Mouse (Mus musculus) G1E (cell line): ENCODE measurements around the gene Olfr1506. TPM values are rescaled to one million over a fixed set of nuclear protein-coding genes. Genes with fewer than 3 reads are reported as not detected.
"Not testable (repeated sequence)": the region's sequence is repeated elsewhere in the genome, so short reads cannot be mapped to it uniquely, and the experiment has no call there.

Experiments used
- ATAC-seq: 2 replicates; pipeline ENCODE4 v1.8.0; 2016; ENCODE audit warnings: mild to moderate bottlenecking; ENCODE audit not compliant: insufficient number of reproducible peaks, poor library complexity, low FRiP score, severe bottlenecking; ENCODE audit errors: extremely low read depth
- DNase-seq: peaks from one replicate; pipeline ENCODE4 v3.0.0; 2012; ENCODE audit warnings: low spot score
- H3K27me3 ChIP-seq: 2 replicates; pipeline ENCODE4 v1.6.1; 2012; ENCODE audit warnings: mild to moderate bottlenecking, low read length, inconsistent platforms; ENCODE audit not compliant: insufficient read depth
- H3K36me3 ChIP-seq: replicated peaks from 2 replicates; pipeline ENCODE3; 2012; ENCODE audit warnings: mild to moderate bottlenecking, inconsistent platforms
- H3K4me1 ChIP-seq: 2 replicates; pipeline ENCODE4 v1.6.1; 2012; ENCODE audit warnings: low read depth, low read length, inconsistent platforms, mixed read lengths; ENCODE audit not compliant: insufficient read depth
- H3K4me3 ChIP-seq: 2 replicates; pipeline ENCODE4 v1.5.1; 2012; ENCODE audit warnings: low read depth, mild to moderate bottlenecking, inconsistent platforms, low read length, moderate library complexity, mixed read lengths
- H3K9me3 ChIP-seq: replicated peaks from 2 replicates; pipeline ENCODE4 v1.6.1; 2012; ENCODE audit warnings: inconsistent platforms
- CTCF ChIP-seq: IDR thresholded peaks from 2 replicates; pipeline ENCODE4 v1.5.1; 2012; ENCODE audit warnings: low read depth, low read length, inconsistent platforms, mixed read lengths
- GATA1 ChIP-seq: IDR thresholded peaks from 2 replicates; pipeline ENCODE4 v1.6.1; 2012; ENCODE audit warnings: borderline replicate concordance, low read length, inconsistent platforms, mixed read lengths
- GATA2 ChIP-seq: IDR thresholded peaks from 2 replicates; pipeline ENCODE4 v1.6.1; 2012; ENCODE audit warnings: low read depth, low read length, inconsistent platforms, borderline replicate concordance
- POLR2AphosphoS5 ChIP-seq: IDR thresholded peaks from 2 replicates; pipeline ENCODE4 v1.6.1; 2012; ENCODE audit warnings: low read depth, low read length, inconsistent platforms; ENCODE audit not compliant: insufficient replicate concordance
- TAL1 ChIP-seq: conservative IDR thresholded peaks from 2 replicates; pipeline ENCODE4 v1.6.1; 2012; ENCODE audit warnings: low read depth, low read length, inconsistent platforms, mixed read lengths
- polyA plus RNA-seq: library from polyadenylated mRNA; stranded (reverse); fragments of >175 nt; gene quantifications from 2 replicates; pipeline ENCODE4 v1.2.3, GENCODE M21; 2012
- total RNA-seq, 2 experiments: library from RNA; stranded (forward) in 1 of 2; stranded (reverse) in 1 of 2; fragments of 200-1000 nt in 1 of 2; fragments of >200 nt in 1 of 2; fragmentation: Nextera tagmentation in 1 of 2; gene quantifications; 2 replicates each; pipeline ENCODE4 v1.2.3; 2014 to 2017

The Olfr1506 gene
- total RNA-seq (2014; fragmentation: Nextera tagmentation) (not detected in 2 replicates), total RNA-seq (2017) (not detected in 2 replicates), polyA plus RNA-seq (not detected in 2 replicates)

GRCm38 (mm10) chr2:90224393-90224792 lies at the start of gene Olfr1506:
Gene Olfr1506 (minus strand): TSS chr2:90224493.
- not testable (repeated sequence) for H3K36me3 ChIP-seq, H3K9me3 ChIP-seq, ATAC-seq, DNase-seq, H3K27me3 ChIP-seq, H3K4me3 ChIP-seq, H3K4me1 ChIP-seq

GRCm38 (mm10) chr2:90270932-90271331 lies 46.6 kb upstream of the Olfr1506 start, which contains the start of gene Olfr1271:
Gene Olfr1271 (minus strand): TSS chr2:90271032.
- ATAC-seq, result no peak
- no peaks in the 10 kb centered on the region for H3K9me3 ChIP-seq
- TF ChIP-seq GATA2, result no peak
- TF ChIP-seq GATA1, result no peak
- TF ChIP-seq POLR2AphosphoS5, result no peak
- no peak for TF ChIP-seq CTCF
- no peak for TF ChIP-seq TAL1

DNA sequence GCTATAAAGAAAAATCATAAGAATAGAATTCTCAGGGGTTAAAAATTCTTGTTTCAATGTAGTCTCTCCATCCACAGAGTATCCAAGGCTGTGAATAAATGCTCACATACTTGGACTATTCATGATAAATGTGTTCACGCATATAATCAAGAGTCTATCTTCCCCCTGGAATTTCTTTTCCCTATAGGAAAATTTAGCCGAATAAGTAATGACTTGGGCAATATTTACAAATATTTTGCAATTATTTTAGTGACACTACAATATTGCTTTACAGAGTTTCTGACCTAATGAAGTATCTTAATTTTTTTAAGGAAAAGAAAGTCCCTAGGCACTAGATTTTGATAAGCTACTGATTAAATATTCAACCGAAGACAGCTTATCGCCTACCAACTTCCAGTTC lies 33.2 kb upstream of the Olfr1506 start, which contains the start of gene Olfr142:
Gene Olfr142, minus strand, starts transcription at position 101 of the 400 bp plus-strand sequence.
- no peak for DNase-seq
- Histone ChIP-seq H3K4me3 (no peak within 1 kb of the TSS), H3K9me3 (peaks cover 6% of the 10 kb centered on the region), H3K36me3 (no peaks in the 10 kb centered on the region), H3K27me3 (no peaks in the 10 kb centered on the region), H3K4me1 (no peaks in the 10 kb centered on the region)
- no peak for ATAC-seq
- TF ChIP-seq GATA1, result no peak
- no peak for TF ChIP-seq POLR2AphosphoS5
- TF ChIP-seq TAL1, result no peak
- no peak for TF ChIP-seq GATA2
- TF ChIP-seq CTCF, result no peak

More at GRCm38 (mm10) chr2:90270932-90271331, 46.6 kb upstream of the Olfr1506 start, which contains the start of gene Olfr1271:
- Histone ChIP-seq H3K4me1 (no peaks in the 10 kb centered on the region), H3K27me3 (no peaks in the 10 kb centered on the region), H3K36me3 (no peaks in the 10 kb centered on the region), H3K4me3 (no peak within 1 kb of the TSS)
- no peak for DNase-seq

DNA sequence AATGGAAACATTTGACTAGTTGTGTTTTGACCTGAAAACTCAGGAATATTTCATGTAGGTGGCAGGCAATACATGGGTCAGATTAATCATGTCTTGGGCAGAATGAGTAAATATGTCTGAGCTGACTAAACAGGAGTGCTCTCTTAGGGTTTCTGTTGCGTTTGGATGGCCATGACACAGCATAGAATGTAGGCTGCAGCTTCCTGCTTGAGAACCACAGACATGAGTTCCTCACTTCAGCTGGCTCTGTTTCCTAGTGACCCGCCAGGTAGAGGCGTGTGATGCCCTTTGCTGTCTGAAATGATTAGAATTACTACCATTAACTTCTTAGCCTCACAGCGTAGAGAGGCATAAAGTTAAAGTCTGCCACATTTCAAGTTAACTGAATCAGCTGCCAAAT lies 24.7 kb downstream of the Olfr1506 start:
- not testable (repeated sequence) for ATAC-seq, H3K36me3 ChIP-seq, H3K4me3 ChIP-seq, H3K4me1 ChIP-seq, DNase-seq, H3K27me3 ChIP-seq, H3K9me3 ChIP-seq

DNA sequence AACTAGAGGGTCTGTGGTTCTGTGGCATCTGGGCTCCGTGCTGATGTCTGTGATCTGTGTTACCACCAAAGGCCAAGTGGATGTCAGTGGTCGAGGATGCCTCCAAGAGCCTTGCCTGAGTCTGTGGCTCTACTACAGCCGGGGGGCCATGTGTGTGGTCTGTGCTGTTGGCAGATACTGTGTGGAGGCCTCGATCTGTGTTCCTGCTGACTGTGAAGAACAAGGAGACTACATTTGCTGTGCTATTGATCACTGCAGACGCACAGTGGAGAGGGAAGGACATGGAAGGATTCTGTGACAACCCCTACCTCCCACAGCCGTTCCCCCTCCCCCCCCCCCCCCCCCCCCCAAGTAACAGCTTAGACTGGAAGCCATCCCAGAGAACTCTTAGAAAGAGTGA lies 29.0 kb downstream of the Olfr1506 start:
- not testable (repeated sequence) for DNase-seq, H3K27me3 ChIP-seq, H3K4me1 ChIP-seq, H3K9me3 ChIP-seq, H3K36me3 ChIP-seq, H3K4me3 ChIP-seq, ATAC-seq

GRCm38 (mm10) chr2:90194750-90195149 lies 29.5 kb downstream of the Olfr1506 start:
- not testable (repeated sequence) for H3K4me3 ChIP-seq, H3K27me3 ChIP-seq, H3K4me1 ChIP-seq, H3K36me3 ChIP-seq, DNase-seq, H3K9me3 ChIP-seq
- ATAC-seq, result peak; percentile 34; the same call in 1 of the 2 replicates

- not testable (repeated sequence) for H3K9me3 ChIP-seq, H3K4me3 ChIP-seq, DNase-seq, H3K36me3 ChIP-seq, H3K27me3 ChIP-seq, H3K4me1 ChIP-seq, ATAC-seq
Measured at GRCm38 (mm10) chr2:90187082-90187481, 37.2 kb downstream of the Olfr1506 start.

DNA sequence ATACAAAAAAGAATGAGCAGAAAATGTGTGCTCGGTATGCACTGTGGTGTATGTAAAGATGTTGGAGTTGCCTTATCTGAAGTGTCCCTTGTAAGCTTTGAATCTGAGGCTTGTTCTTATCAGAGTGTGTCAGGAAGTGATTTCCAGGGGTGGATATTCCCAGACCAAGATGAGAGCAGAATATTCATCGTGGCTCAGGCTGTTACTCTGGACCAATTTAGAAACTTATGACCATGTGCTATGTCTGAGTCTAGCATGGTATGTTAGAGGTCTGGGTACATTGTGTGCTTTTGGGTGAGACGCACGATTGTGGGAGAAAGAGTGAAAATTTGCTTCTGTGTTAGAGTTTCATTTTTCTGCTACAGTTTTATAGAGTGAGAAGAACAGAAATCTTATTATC lies 38.2 kb downstream of the Olfr1506 start:
- not testable (repeated sequence) for H3K4me3 ChIP-seq, H3K4me1 ChIP-seq, ATAC-seq, H3K36me3 ChIP-seq, H3K9me3 ChIP-seq, H3K27me3 ChIP-seq, DNase-seq

Other genes with a start within 250 kb of the Olfr1506 start
- gene Olfr1261, start 233.3 kb downstream of the Olfr1506 start, total RNA-seq (2014; fragmentation: Nextera tagmentation), result not detected in 2 replicates
- 0.35 and 0.76 TPM in 2 replicates for gene Olfr1261, start 233.3 kb downstream of the Olfr1506 start, total RNA-seq (2017)
- gene Olfr1261, start 233.3 kb downstream of the Olfr1506 start, polyA plus RNA-seq, result not detected in 2 replicates
- not detected in 2 replicates for gene Olfr1262, start 224.3 kb downstream of the Olfr1506 start, total RNA-seq (2014; fragmentation: Nextera tagmentation)
- 0.06 and 0.11 TPM in 2 replicates for gene Olfr1262, start 224.3 kb downstream of the Olfr1506 start, total RNA-seq (2017)
- not detected in 2 replicates for gene Olfr1262, start 224.3 kb downstream of the Olfr1506 start, polyA plus RNA-seq
- not detected in 2 replicates for gene Olfr1263, start 212.4 kb downstream of the Olfr1506 start, total RNA-seq (2014; fragmentation: Nextera tagmentation)
- 0.06 and 0.11 TPM in 2 replicates for gene Olfr1263, start 212.4 kb downstream of the Olfr1506 start, total RNA-seq (2017)
- not detected in 2 replicates for gene Olfr1263, start 212.4 kb downstream of the Olfr1506 start, polyA plus RNA-seq
- not detected in 2 replicates for gene Olfr1264, start 198.9 kb downstream of the Olfr1506 start, total RNA-seq (2014; fragmentation: Nextera tagmentation)
- gene Olfr1264, start 198.9 kb downstream of the Olfr1506 start, total RNA-seq (2017), result 0.06 and 0.22 TPM in 2 replicates
- not detected in 2 replicates for gene Olfr1264, start 198.9 kb downstream of the Olfr1506 start, polyA plus RNA-seq
- gene Olfr1265, start 189.2 kb downstream of the Olfr1506 start, total RNA-seq (2014; fragmentation: Nextera tagmentation), result not detected in 2 replicates
- gene Olfr1265, start 189.2 kb downstream of the Olfr1506 start, total RNA-seq (2017), result 0.38 TPM in 1 of 2 replicates, not detected in the other
- gene Olfr1265, start 189.2 kb downstream of the Olfr1506 start, polyA plus RNA-seq, result not detected in 2 replicates
- gene Olfr140, start 160.9 kb downstream of the Olfr1506 start, total RNA-seq (2014; fragmentation: Nextera tagmentation), result not detected in 2 replicates
- 0.05 and 0.12 TPM in 2 replicates for gene Olfr140, start 160.9 kb downstream of the Olfr1506 start, total RNA-seq (2017)
- gene Olfr140, start 160.9 kb downstream of the Olfr1506 start, polyA plus RNA-seq, result not detected in 2 replicates
- not detected in 2 replicates for gene Olfr1269, start 103.1 kb downstream of the Olfr1506 start, total RNA-seq (2014; fragmentation: Nextera tagmentation)
- gene Olfr1269, start 103.1 kb downstream of the Olfr1506 start, total RNA-seq (2017), result 0.33 TPM in 1 of 2 replicates, not detected in the other
- gene Olfr1269, start 103.1 kb downstream of the Olfr1506 start, polyA plus RNA-seq, result not detected in 2 replicates
- gene Olfr32, start 82.2 kb downstream of the Olfr1506 start, total RNA-seq (2014; fragmentation: Nextera tagmentation), result not detected in 2 replicates
- 0.12 and 0.16 TPM in 2 replicates for gene Olfr32, start 82.2 kb downstream of the Olfr1506 start, total RNA-seq (2017)
- gene Olfr32, start 82.2 kb downstream of the Olfr1506 start, polyA plus RNA-seq, result not detected in 2 replicates
- not detected in 2 replicates for gene Olfr1270, start 71.4 kb downstream of the Olfr1506 start, total RNA-seq (2014; fragmentation: Nextera tagmentation)
- 0.12 and 0.27 TPM in 2 replicates for gene Olfr1270, start 71.4 kb downstream of the Olfr1506 start, total RNA-seq (2017)
- gene Olfr1270, start 71.4 kb downstream of the Olfr1506 start, polyA plus RNA-seq, result not detected in 2 replicates
- not detected in 2 replicates for gene Olfr142, start 33.1 kb upstream of the Olfr1506 start, total RNA-seq (2014; fragmentation: Nextera tagmentation)
- 0.06 and 0.16 TPM in 2 replicates for gene Olfr142, start 33.1 kb upstream of the Olfr1506 start, total RNA-seq (2017)
- gene Olfr142, start 33.1 kb upstream of the Olfr1506 start, polyA plus RNA-seq, result not detected in 2 replicates
- not detected in 2 replicates for gene Olfr1271, start 46.5 kb upstream of the Olfr1506 start, total RNA-seq (2014; fragmentation: Nextera tagmentation)
- 0.05 and 0.06 TPM in 2 replicates for gene Olfr1271, start 46.5 kb upstream of the Olfr1506 start, total RNA-seq (2017)
- gene Olfr1271, start 46.5 kb upstream of the Olfr1506 start, polyA plus RNA-seq, result not detected in 2 replicates
- gene Olfr1272, start 68.3 kb upstream of the Olfr1506 start, total RNA-seq (2014; fragmentation: Nextera tagmentation), result not detected in 2 replicates
- gene Olfr1272, start 68.3 kb upstream of the Olfr1506 start, total RNA-seq (2017), result 0.05 and 0.06 TPM in 2 replicates
- not detected in 2 replicates for gene Olfr1272, start 68.3 kb upstream of the Olfr1506 start, polyA plus RNA-seq
- gene Gm13769, start 97.7 kb upstream of the Olfr1506 start, total RNA-seq (2014; fragmentation: Nextera tagmentation), result not detected in 2 replicates
- gene Gm13769, start 97.7 kb upstream of the Olfr1506 start, total RNA-seq (2017), result 0.12 TPM in 1 of 2 replicates, not detected in the other
- not detected in 2 replicates for gene Gm13769, start 97.7 kb upstream of the Olfr1506 start, polyA plus RNA-seq
- gene Olfr1274-ps, start 174.2 kb upstream of the Olfr1506 start, total RNA-seq (2014; fragmentation: Nextera tagmentation), result not detected in 2 replicates
- gene Olfr1274-ps, start 174.2 kb upstream of the Olfr1506 start, total RNA-seq (2017), result 0.05 and 0.06 TPM in 2 replicates
- not detected in 2 replicates for gene Olfr1274-ps, start 174.2 kb upstream of the Olfr1506 start, polyA plus RNA-seq